Mouse (Mus musculus) limb, embryonic 10.5 days (tissue): ENCODE data around the gene Cplane1. TPM values are rescaled to one million over a fixed set of nuclear protein-coding genes. Genes with fewer than 3 reads are reported as not detected.
A peak's percentile ranks its signal among the peaks of the same experiment; 100 is the strongest.
"Not testable (repeated sequence)": the region's sequence is repeated elsewhere in the genome, so short reads cannot be mapped to it uniquely, and the experiment has no call there.

ENCODE experiments used
- DNase-seq: peaks from one replicate; pipeline ENCODE4 v3.0.0-alpha.2; 2017; ENCODE audit warnings: low spot score
- H3K27ac ChIP-seq: fragments of 300-500 bp; sonication (generic); 2 replicates; pipeline ENCODE4 v1.5.1; 2016; ENCODE audit warnings: mild to moderate bottlenecking
- H3K27me3 ChIP-seq: fragments of 300-500 bp; sonication (generic); 2 replicates; pipeline ENCODE4 v1.6.1; 2016; ENCODE audit warnings: low read depth, mild to moderate bottlenecking; ENCODE audit not compliant: poor library complexity, severe bottlenecking
- H3K36me3 ChIP-seq: fragments of 300-500 bp; sonication (generic); 2 replicates; pipeline ENCODE4 v1.6.1; 2016; ENCODE audit warnings: mild to moderate bottlenecking, moderate library complexity
- H3K4me1 ChIP-seq: fragments of 300-500 bp; sonication (generic); 2 replicates; pipeline ENCODE4 v1.6.1; 2016
- H3K4me3 ChIP-seq: fragments of 300-500 bp; sonication (generic); 2 replicates; pipeline ENCODE4 v1.5.1; 2016; ENCODE audit warnings: mild to moderate bottlenecking, moderate library complexity
- H3K9me3 ChIP-seq: fragments of 300-500 bp; sonication (generic); replicated peaks from 2 replicates; pipeline ENCODE4 v1.6.1; 2016; ENCODE audit warnings: mild to moderate bottlenecking
- WGBS: fragments of 180-500 bp; shearing (Covaris S2); methylation state at CpG from one replicate; pipeline ENCODE4 v1.1.7; 2016; 5-methylcytosine and 5-hydroxymethylcytosine counted together
- polyA plus RNA-seq: library from polyadenylated mRNA; unstranded; fragments of >200 nt; fragmentation: Nextera tagmentation; extraction: Ambion mirVana; gene quantifications from 2 replicates; pipeline ENCODE4 v1.2.1, GENCODE M21; 2016

Cplane1 gene
- polyA plus RNA-seq, 1 experiment from 2014 or later, result 11.6 TPM

DNA sequence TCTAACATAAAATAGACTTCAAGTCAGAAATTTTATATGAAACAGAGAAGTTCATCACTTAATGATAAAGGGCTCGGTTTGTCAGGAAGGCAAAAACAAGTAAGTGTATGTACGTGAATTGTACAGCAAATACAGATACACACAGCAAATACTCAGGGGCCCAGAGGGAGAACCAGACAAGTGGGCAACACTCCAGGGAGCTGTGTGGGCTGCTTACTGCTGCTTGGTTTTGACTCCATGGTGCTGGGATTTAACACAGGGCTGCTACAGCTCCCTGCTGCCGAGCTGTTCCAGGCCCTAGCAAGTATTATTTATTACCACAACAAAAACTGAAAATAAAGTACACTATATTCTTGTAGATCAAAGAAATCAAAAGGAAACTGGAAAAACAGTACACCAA is 98.3 kb downstream of the Cplane1 start:
- WGBS, result 95% methylated on average over 3 of the region's 3 CpGs
- DNase-seq, result no peak
- H3K36me3 ChIP-seq, result peaks cover 94% of the 10 kb centered on the region

GRCm38 (mm10) chr15:8268231-8268630 is 99.3 kb downstream of the Cplane1 start:
- Histone ChIP-seq H3K36me3 (peaks cover 94% of the 10 kb centered on the region), H3K27ac (no peak overlapping the region), H3K4me3 (no peak overlapping the region), H3K27me3 (no peaks in the 10 kb centered on the region), H3K4me1 (no peaks in the 10 kb centered on the region), H3K9me3 (no peaks in the 10 kb centered on the region)
- whole genome bisulfite sequencing, result 93% methylated on average over 8 of the region's 8 CpGs
- DNase-seq, result no peak

More for the DNA sequence above, 98.3 kb downstream of the Cplane1 start:
- no peaks in the 10 kb centered on the region for H3K4me1 ChIP-seq
- no peaks in the 10 kb centered on the region for H3K9me3 ChIP-seq
- H3K4me3 ChIP-seq, result no peak overlapping the region
- no peaks in the 10 kb centered on the region for H3K27me3 ChIP-seq
- no peak overlapping the region for H3K27ac ChIP-seq

DNA sequence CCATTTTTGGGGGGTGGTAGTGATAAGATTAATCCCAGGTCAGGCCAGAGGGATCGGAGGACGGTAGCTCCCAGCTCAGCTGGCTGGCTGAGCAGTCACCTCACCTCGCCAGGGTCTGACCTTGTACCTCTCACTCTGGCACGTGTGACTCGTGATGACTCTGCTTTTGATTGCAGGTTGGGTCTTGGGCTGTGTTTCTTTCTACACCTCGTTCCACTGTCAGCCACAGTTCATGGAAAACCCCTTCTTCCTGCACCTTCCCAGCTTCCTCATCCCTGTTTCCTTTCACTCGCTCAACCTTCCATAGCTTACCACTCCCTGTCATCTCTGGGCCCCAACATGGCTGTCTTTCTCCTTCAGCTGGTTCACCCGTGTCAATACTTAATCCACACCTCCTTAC is 103.0 kb downstream of the Cplane1 start:
- no peak for DNase-seq
- H3K4me3 ChIP-seq, result no peak overlapping the region
- H3K9me3 ChIP-seq, result no peaks in the 10 kb centered on the region
- WGBS, result 88% methylated on average over 8 of the region's 8 CpGs
- no peak overlapping the region for H3K27ac ChIP-seq
- peaks cover 74% of the 10 kb centered on the region for H3K36me3 ChIP-seq
- H3K4me1 ChIP-seq, result no peaks in the 10 kb centered on the region
- H3K27me3 ChIP-seq, result no peaks in the 10 kb centered on the region

GRCm38 (mm10) chr15:8277916-8278315 is 109.0 kb downstream of the Cplane1 start:
- not testable (repeated sequence) for H3K27ac ChIP-seq, DNase-seq, H3K4me1 ChIP-seq, H3K9me3 ChIP-seq, H3K4me3 ChIP-seq, H3K27me3 ChIP-seq
- 92% methylated on average over 4 of the region's 4 CpGs for WGBS
- peaks cover 15% of the 10 kb centered on the region; the same call in 1 of the 2 replicates for H3K36me3 ChIP-seq

- Histone ChIP-seq H3K27ac (peak overlapping the region; percentile 50; the same call in 1 of the 2 replicates), H3K36me3 (0 out of 2 replicates have a peak, but pooled peaks cover 3% of the 10 kb centered on the region), H3K27me3 (no peaks in the 10 kb centered on the region), H3K4me1 (peaks cover 5% of the 10 kb centered on the region; the same call in 1 of the 2 replicates), H3K9me3 (no peaks in the 10 kb centered on the region), H3K4me3 (peak overlapping the region; percentile 42)
- DNase-seq, result peak; percentile 36
- 49% methylated on average over 17 of the region's 17 CpGs for WGBS
These were observed 110.4 kb downstream of the Cplane1 start for GRCm38 (mm10) chr15:8279320-8279779.

GRCm38 (mm10) chr15:8279929-8280610 is 111.2 kb downstream of the Cplane1 start:
- Histone ChIP-seq H3K27ac (0 out of 2 replicates have a peak overlapping the region, but pooled peaks have one; percentile 48), H3K4me1 (peaks cover 5% of the 10 kb centered on the region; the same call in 1 of the 2 replicates), H3K4me3 (peak overlapping the region; percentile 42), H3K36me3 (no peaks in the 10 kb centered on the region), H3K9me3 (no peaks in the 10 kb centered on the region), H3K27me3 (no peaks in the 10 kb centered on the region)
- peak; percentile 32 for DNase-seq
- WGBS, result 84% methylated on average over 20 of the region's 20 CpGs

DNA sequence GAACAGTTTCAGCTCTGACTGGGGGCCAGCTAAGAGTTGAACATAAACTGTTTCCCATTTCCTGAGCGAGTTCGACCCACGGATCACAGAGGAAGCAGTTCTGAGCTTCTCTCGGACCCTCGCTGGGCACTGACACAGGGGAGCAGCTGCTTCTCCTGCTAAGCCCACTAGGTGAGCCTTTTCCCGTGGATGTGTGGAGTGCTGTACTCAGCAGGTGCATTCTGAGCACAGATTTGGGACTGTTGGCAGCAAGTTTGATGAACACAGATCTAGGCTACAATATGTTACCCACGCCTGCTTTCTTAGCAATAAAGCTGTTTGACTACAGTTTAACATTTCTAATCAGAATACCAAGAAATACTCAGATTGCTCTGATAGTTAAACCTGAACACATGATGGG is 112.8 kb downstream of the Cplane1 start:
- no peak for DNase-seq
- peaks cover 5% of the 10 kb centered on the region; the same call in 1 of the 2 replicates for H3K4me1 ChIP-seq
- no peaks in the 10 kb centered on the region for H3K36me3 ChIP-seq
- no peaks in the 10 kb centered on the region for H3K27me3 ChIP-seq
- H3K9me3 ChIP-seq, result no peaks in the 10 kb centered on the region
- H3K27ac ChIP-seq, result no peak overlapping the region
- 87% methylated on average over 7 of the region's 7 CpGs for WGBS
- H3K4me3 ChIP-seq, result no peak overlapping the region

GRCm38 (mm10) chr15:8282155-8282554 is 113.2 kb downstream of the Cplane1 start:
- H3K4me3 ChIP-seq, result no peak overlapping the region
- no peak overlapping the region for H3K27ac ChIP-seq
- H3K27me3 ChIP-seq, result no peaks in the 10 kb centered on the region
- DNase-seq, result no peak
- 96% methylated on average over 2 of the region's 2 CpGs for WGBS
- no peaks in the 10 kb centered on the region for H3K9me3 ChIP-seq
- peaks cover 5% of the 10 kb centered on the region; the same call in 1 of the 2 replicates for H3K4me1 ChIP-seq
- H3K36me3 ChIP-seq, result no peaks in the 10 kb centered on the region

GRCm38 (mm10) chr15:8291251-8291650 is 122.3 kb downstream of the Cplane1 start:
- 92% methylated on average over 14 of the region's 14 CpGs for WGBS
- no peaks in the 10 kb centered on the region for H3K27me3 ChIP-seq
- peak; percentile 37 for DNase-seq

GRCm38 (mm10) chr15:8294150-8294549 is 125.2 kb downstream of the Cplane1 start:
- peaks cover 97% of the 10 kb centered on the region for H3K36me3 ChIP-seq
- H3K9me3 ChIP-seq, result no peaks in the 10 kb centered on the region
- no peak overlapping the region for H3K4me3 ChIP-seq
- DNase-seq, result no peak
- H3K27me3 ChIP-seq, result no peaks in the 10 kb centered on the region
- H3K27ac ChIP-seq, result no peak overlapping the region
- WGBS, result 96% methylated on average over 6 of the region's 6 CpGs
- H3K4me1 ChIP-seq, result no peaks in the 10 kb centered on the region

More at GRCm38 (mm10) chr15:8291251-8291650, 122.3 kb downstream of the Cplane1 start:
- no peaks in the 10 kb centered on the region for H3K9me3 ChIP-seq
- H3K4me3 ChIP-seq, result no peak overlapping the region
- H3K36me3 ChIP-seq, result peaks cover 69% of the 10 kb centered on the region
- H3K4me1 ChIP-seq, result no peaks in the 10 kb centered on the region
- no peak overlapping the region for H3K27ac ChIP-seq

- Histone ChIP-seq H3K4me3 (no peak overlapping the region), H3K4me1 (no peaks in the 10 kb centered on the region), H3K9me3 (no peaks in the 10 kb centered on the region), H3K27ac (no peak overlapping the region), H3K27me3 (no peaks in the 10 kb centered on the region), H3K36me3 (peaks cover 99% of the 10 kb centered on the region)
- no peak for DNase-seq
- 93% methylated on average over 10 of the region's 10 CpGs for whole genome bisulfite sequencing
These were observed 134.0 kb downstream of the Cplane1 start for GRCm38 (mm10) chr15:8302944-8303343.

GRCm38 (mm10) chr15:8305474-8305873 is 136.6 kb downstream of the Cplane1 start:
- WGBS, result 89% methylated on average over 1 of the region's 1 CpGs
- peaks cover 98% of the 10 kb centered on the region for H3K36me3 ChIP-seq
- no peaks in the 10 kb centered on the region for H3K27me3 ChIP-seq
- H3K9me3 ChIP-seq, result no peaks in the 10 kb centered on the region
- DNase-seq, result no peak
- no peak overlapping the region for H3K4me3 ChIP-seq
- no peak overlapping the region for H3K27ac ChIP-seq
- H3K4me1 ChIP-seq, result no peaks in the 10 kb centered on the region

- no peak overlapping the region for H3K4me3 ChIP-seq
- H3K4me1 ChIP-seq, result no peaks in the 10 kb centered on the region
- no peak overlapping the region for H3K27ac ChIP-seq
- no peak for DNase-seq
- H3K27me3 ChIP-seq, result no peaks in the 10 kb centered on the region
- WGBS, result 77% methylated on average over 4 of the region's 4 CpGs
- peaks cover 75% of the 10 kb centered on the region for H3K36me3 ChIP-seq
- no peaks in the 10 kb centered on the region for H3K9me3 ChIP-seq
These were observed 148.5 kb downstream of the Cplane1 start for GRCm38 (mm10) chr15:8317381-8317780.
